Mouse (Mus musculus) gastrocnemius, adult 8-10 months (tissue): Measurements from ENCODE around the gene Fads3. TPM values are rescaled to one million over a fixed set of nuclear protein-coding genes. Genes with fewer than 3 reads are reported as not detected.

Experiments
- DNase-seq, 2 experiments: peaks; one replicate each; pipeline ENCODE4 v3.0.0; 2022; ENCODE audit warnings: low spot score in 2 of 2
- total RNA-seq, 4 experiments: library from RNA; stranded (reverse); gene quantifications; 2 replicates each; pipeline ENCODE4 v1.2.4; 2022

The Fads3 gene
- total RNA-seq, 4 experiments from 2014 or later, result 1.5 to 4.9 (median 3.5) TPM

DNA sequence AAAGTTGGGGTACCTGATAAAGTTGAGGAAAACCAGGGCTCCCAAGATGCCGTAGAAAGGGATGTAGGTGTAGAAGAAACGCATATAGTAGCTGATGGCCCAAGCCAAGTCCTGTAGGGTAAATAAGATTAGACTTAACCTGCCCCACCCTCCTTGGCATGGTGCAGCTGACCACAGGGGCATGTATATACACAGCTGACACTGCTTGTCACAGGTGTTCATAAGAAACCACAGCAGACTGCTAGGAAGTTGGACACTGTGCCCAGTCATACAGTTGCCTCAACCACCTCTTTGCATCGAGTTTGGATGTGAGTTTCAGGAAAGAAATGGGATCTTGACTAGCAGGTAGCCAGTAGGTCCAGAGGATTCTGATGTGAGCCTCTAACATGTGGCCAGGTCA, 25.1 kb downstream of the Fads3 start:
- no peak for DNase-seq

DNA sequence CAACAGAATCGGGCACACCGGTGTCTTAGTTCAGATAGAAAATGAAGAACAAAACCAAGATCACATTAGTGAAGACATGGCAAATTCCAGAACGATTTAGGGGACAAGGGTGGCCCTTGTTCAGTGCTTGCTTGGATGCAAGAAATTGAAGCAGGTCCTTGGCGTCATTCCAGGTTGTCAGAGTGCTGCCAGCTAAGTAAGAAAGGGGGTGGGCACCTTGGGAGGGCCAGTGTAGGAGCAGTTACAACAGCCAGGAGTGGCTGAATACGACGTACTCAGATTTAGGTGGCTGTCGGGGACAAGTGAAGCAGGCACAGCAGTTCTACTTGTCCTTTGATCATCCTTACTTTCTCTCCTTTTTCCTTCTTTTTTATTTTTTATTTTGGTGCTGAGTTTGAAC, 26.3 kb downstream of the Fads3 start:
- no peak for DNase-seq

GRCm38 (mm10) chr19:10070186-10070980, 29.0 kb downstream of the Fads3 start:
- no peak for DNase-seq

GRCm38 (mm10) chr19:10071166-10071565, 29.8 kb downstream of the Fads3 start:
- no peak for DNase-seq

GRCm38 (mm10) chr19:10071892-10072291, 30.5 kb downstream of the Fads3 start:
- DNase-seq, result no peak

GRCm38 (mm10) chr19:10073145-10073544, 31.8 kb downstream of the Fads3 start:
- DNase-seq, result no peak

DNA sequence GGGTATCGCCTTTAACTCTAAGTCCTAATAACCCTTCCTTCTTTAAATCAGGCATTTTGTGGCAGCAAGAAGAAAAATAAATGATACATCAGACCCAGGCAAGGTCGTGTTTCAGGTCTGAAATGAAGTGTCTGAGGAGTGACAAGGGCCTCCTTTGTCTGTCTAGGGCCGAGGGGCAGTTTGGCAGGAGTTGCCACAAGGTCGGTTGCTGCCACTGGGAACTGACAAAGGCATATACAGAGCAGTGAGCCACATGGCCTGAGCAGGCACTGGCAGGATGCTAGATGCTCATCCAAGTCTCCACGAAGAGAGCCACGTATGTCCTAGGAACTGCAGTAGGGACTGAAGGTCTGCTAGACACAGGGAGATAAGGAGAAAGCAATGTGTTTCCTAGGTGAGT, 37.0 kb downstream of the Fads3 start:
- no peak for DNase-seq

DNA sequence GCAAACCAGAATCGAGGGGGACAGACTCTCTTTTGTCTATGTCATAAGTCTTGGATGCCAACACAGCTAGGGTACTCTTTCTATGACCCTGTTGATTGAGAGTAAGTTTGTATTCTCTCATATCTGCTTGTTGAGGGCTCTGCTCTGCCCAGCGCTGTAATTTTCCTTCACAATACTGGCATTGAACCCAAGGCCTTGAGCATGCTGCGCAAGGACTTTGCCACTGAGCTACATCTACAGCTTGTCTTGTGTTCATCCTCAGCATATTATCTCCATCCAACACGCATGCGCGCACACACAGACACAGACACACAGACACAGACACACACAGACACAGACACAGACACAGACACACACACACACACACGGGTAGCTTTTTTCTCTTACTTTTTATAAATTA, 39.0 kb downstream of the Fads3 start:
- no peak for DNase-seq

DNA sequence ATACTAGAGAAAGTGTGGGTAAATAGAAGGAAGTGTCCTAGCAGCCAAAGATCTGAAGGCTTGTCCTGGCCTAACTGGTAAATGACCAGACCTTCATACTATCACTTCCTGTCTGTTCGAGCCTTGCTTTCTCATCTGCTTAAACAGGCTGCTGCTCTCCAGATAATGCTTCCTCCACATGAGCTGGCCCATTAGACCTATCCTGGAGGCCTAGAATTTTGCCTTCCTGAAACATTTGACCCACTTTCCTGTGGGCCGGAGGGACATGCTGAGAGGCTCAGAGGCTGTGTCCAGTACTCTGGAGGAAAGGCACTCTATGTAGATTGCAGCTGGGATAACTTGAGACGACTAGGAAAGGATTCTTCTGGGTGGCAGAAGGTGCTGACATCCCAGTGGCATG, 40.7 kb downstream of the Fads3 start:
- no peak for DNase-seq

DNA sequence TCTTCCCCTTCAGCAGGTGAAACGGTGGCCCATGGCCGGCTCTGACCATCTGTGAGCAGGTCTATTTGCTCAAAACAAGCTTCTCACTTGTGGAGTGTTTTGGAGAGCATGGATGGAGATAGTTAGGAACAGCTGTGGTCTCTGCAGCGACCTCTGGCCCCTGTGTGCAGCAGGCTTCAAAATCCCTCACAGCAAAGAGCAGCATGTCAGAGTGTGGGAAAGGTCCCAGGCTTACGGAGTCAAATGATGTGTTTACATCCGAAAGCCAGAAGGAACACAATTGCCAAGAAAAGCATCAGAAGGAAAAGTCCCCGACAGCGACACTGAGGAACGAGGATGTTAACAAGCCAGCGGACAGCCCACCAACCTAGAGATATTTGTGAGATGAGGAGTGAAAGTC, 44.1 kb downstream of the Fads3 start:
- no peak for DNase-seq

GRCm38 (mm10) chr19:10086976-10087375, 45.6 kb downstream of the Fads3 start:
- DNase-seq, result no peak

DNA sequence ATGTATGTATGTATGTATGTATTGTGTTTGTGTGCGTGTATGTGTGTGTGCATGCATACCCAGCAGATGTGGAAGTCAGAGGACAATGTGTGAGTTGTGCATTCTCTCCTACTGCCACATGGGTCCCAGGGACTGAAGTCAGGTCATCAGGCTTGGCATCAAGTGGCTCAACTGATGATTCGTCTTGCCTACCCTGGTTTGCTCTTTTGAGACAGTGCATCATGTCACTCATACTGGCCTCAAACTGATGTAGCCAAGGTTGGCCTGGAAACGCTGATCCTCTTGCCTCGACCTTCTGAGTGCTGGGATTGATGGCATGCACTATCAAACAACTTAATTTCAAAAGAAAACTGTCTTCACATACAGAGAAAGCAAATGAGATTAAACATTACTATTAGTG, 52.5 kb downstream of the Fads3 start:
- no peak for DNase-seq

DNA sequence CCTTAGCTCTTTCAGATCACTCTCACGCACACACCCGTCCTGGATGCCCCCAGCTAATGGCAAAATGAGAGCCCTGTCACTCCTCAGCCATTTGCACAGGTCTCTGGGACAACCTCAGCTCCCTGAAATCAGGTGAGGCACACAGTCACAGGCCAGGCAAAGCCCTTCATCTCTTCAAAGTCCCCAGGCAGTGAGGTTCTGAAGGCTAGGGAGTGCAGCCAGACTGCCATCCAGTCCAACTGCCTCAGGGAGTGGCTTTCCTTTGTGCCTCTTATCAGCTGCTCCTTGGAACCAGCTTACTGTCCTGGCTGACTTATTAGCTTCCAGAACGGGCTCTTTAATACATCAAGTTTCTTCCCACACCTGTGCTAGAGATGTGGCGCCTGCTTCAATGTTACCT, 53.3 kb downstream of the Fads3 start:
- DNase-seq, result no peak

DNA sequence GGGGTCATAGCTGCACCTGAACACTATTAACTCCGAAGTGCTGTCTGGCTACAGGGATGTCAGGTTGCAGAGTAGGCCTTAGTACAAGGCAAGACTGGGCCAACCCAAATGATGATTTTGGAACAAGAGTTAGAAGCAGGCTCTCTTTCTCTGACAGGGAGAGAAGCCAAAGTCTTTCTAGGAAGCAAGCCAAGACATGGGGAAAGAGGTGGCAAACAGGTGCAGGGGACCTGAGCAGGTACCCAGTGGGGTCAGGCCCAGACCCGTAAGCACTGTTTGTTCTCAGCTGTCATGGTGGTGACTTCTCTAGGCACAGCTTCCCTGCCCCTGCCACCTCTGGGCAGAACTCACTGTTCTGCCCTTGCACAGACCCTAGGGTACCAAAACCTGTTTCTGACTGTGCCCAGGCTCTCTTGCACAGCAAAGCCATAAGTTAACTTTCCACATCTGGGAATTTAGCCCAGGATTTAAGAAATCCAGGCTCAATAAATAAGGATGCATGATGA, 55.1 kb downstream of the Fads3 start:
- no peak for DNase-seq

DNA sequence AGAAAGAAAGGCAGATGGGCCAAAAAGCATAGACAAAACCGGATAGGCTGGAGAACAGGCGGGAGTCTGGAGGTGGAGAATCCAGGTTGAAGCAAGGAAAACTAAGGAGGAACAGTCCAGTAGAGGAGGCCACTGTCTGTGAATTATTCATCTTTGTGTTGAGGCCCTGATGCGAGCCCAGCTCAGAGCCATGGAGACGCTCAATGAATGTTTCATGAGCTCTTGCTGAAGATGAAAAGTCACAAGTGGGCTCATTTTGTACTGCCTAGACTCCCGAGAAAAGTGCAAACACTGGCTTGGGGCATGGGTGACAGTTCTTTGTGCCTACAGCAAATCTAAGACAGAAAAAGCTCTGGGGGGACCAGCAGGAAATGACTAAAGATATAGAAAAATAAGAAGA, 56.5 kb downstream of the Fads3 start:
- DNase-seq, result no peak

GRCm38 (mm10) chr19:10100631-10101071, 59.3 kb downstream of the Fads3 start:
- DNase-seq, result peak; percentile 17 to 55

DNA sequence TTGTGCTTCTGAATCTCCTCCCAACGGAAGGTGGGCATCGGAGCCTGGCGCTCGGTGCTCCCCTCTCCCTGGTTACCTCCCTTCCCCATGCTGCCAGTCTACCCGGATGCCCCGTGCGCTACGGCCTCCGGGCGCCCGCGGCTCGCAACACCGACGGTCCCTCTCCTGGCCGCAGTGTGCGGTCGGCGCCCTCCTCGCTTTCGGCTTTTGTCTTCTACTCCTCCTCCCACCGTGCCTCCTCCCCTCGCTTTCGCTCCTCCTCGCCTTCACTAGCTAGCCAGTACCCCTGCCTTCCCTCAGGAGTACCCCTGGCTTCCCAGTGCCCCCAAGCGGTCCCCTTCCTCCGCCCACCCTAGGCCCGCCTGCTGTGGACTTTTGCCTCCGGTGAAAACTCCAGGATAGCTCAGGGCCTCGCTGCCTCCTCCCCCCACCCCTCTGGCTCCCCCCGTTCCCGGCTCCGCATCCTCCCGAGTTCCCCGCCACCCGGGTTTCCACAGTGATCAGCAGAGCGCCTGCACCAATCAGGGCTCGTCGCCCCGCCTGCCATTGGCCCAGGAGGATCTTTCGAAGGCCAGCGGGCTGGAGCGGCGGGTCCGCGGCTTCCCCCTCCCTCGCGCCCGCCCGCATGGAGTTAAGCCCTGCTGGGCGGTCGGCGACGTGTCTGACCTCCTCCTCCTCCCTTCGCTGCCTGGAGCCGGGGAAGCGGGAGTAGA, 60.1 kb downstream of the Fads3 start, which contains the start of gene Fads2:
Fads2 (minus strand) TSS at position 406 of the 713 bp plus-strand sequence.
- DNase-seq, result peak; percentile 63 to 76

DNA sequence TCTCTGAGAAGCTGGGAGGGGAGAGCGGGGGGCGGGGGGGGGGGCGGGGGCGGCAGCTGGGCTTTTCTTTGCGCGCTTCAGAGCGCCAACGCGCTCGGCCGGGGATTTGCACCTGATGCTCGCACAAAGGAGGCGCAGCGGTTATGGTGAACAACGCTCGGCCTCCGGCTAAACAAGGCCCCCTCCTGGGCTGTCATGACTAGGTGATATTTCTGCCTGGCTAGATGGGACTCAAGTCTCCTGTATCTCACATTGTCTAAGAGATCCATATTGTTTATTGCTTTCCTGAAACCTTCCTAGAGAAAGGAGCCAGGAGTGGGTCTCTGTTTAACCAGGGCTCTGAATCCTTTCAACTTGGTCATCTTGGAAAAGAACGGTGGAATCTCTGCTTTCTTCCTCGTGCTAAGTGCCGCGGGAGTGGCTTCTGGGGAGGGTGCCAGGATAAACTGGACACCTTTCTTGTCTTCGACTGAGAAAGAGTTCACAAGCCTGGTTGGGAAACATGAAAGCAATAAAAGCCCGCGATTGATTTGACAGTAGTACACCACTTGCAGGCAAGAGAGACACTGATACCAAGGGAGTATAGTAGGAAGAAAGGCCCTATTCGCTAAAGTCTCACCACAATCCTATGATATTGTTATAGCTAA, 60.8 kb downstream of the Fads3 start:
- DNase-seq, result no peak

DNA sequence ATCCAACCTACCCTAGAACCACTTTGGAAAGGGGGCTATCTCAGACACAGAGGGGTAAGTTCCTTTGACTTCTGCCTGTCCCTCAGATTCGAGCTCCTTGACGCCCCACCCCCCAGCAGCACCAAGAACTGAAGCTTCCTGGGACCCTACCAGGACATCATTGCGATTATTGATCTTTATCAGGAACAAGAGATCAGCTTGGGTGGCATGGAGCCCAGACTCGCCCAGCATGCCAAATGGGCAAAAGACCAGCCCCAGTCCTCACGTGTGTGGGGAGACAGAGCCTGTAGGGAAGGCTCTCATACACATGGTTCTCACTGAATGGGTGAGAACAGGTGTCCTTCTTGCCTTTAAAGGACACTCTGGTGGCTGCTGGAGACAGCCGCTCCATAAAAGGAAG, 62.9 kb downstream of the Fads3 start:
- DNase-seq, result no peak

GRCm38 (mm10) chr19:10105034-10105493, 63.7 kb downstream of the Fads3 start:
- DNase-seq, result no peak

GRCm38 (mm10) chr19:10106634-10107033, 65.3 kb downstream of the Fads3 start:
- no peak for DNase-seq

DNA sequence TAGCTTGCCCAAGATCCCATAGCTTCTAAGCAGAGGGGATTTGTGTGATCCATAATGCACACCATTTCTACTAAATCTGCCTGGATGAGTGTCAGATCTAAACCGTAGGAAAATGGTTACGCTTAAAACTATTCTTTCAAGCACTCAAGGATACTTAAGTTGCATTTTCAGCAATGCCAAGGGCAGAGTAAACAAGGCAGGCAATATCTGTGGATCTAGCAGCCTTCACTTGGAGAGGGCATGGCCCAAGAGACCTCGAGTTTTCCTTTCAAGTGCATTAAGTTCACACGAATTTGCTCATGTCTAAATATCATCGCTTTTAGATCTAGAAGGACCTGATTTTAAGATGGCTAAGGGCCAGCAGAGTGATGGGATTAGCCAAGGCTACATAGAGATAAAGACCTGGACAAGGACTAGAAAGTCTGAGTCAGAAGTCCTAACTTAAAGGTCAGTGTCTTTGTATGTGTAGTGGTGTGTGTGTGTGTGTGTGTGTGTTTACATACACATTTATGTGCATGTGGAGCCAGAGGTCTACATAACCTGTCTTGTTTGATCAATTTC, 65.8 kb downstream of the Fads3 start:
- DNase-seq, result no peak
